Mouse (Mus musculus): ENCODE data around the gene Pald1. TPM values are rescaled to one million over a fixed set of nuclear protein-coding genes. Genes with fewer than 3 reads are reported as not detected.

Gene Pald1
- polyA plus RNA-seq, 1 experiment, result 36.0 TPM

DNA sequence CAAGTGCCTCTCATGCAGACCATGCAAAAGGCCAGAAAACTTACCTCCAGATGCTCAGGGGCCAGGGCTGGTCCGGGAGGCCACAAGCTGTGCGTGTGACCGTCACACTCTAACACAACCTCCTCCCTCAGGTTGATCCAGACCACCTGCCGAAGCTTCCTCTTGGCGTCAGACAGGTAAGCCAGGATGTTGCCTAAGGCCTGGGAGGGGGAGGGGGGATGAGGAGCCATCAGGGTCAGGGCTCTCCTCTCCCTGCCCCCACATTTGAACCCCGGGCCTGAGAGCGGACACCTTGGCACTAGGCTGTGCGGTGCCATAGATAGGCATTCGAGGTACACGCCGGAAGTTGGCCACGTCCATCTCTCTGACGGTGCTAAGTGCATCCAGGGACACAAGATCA, 40.6 kb downstream of the Pald1 start:
- Histone ChIP-seq H3K36me3 (ENCODE audit: control insufficient read depth, insufficient read depth, low read length, poor library complexity, severe bottlenecking) (peaks cover 13% of the 10 kb centered on the region), H3K4me1 (ENCODE audit: control insufficient read depth, insufficient read depth, low read length) (peaks cover 6% of the 10 kb centered on the region), H3K27me3 (ENCODE audit: control insufficient read depth, insufficient read depth, low read length, poor library complexity, severe bottlenecking) (no peaks in the 10 kb centered on the region), H3K9me3 (replicated peaks; ENCODE audit: control insufficient read depth, insufficient read depth, low read length, poor library complexity, severe bottlenecking) (no peaks in the 10 kb centered on the region), H3K27ac (ENCODE audit: insufficient read depth, low read length) (no peak overlapping the region), H3K9ac (ENCODE audit: low read depth, poor library complexity, severe bottlenecking) (no peak overlapping the region), H3K4me3 (ENCODE audit: low read depth, low read length) (no peak overlapping the region)
- TF ChIP-seq CTCF (IDR thresholded peaks at IDR 0.05; ENCODE audit: low read depth, low read length) (no peak), EP300 (IDR thresholded peaks at IDR 0.05; ENCODE audit: insufficient read depth, low read depth, low read length) (no peak), POLR2A (IDR thresholded peaks at IDR 0.05; ENCODE audit: insufficient read depth, low read length) (no peak)

DNA sequence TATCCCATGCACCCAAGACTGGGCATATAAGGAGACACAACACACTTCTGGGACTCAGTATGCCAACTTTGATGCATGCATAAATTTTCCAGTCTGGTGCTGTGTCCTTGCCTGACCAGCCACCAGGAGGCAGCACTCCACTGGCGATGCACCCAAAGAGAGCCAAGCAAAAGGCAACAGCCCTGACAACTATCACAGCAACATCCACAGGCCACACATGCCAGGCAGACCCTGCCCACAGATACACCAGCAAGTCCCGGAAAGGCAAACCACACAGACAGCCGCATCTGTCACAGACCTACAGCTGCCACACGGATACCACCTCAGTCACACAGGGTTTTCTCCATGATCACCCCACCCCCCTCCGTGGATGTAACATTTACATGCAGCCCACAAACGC, 41.8 kb downstream of the Pald1 start:
- no peak overlapping the region for H3K27ac ChIP-seq (ENCODE audit: insufficient read depth, low read length)
- H3K36me3 ChIP-seq (ENCODE audit: control insufficient read depth, insufficient read depth, low read length, poor library complexity, severe bottlenecking), result peaks cover 9% of the 10 kb centered on the region
- H3K9me3 ChIP-seq (replicated peaks; ENCODE audit: control insufficient read depth, insufficient read depth, low read length, poor library complexity, severe bottlenecking), result no peaks in the 10 kb centered on the region
- peaks cover 6% of the 10 kb centered on the region for H3K4me1 ChIP-seq (ENCODE audit: control insufficient read depth, insufficient read depth, low read length)
- no peaks in the 10 kb centered on the region for H3K27me3 ChIP-seq (ENCODE audit: control insufficient read depth, insufficient read depth, low read length, poor library complexity, severe bottlenecking)
- H3K4me3 ChIP-seq (ENCODE audit: low read depth, low read length), result no peak overlapping the region
- no peak overlapping the region for H3K9ac ChIP-seq (ENCODE audit: low read depth, poor library complexity, severe bottlenecking)
- no peak for TF ChIP-seq EP300 (IDR thresholded peaks at IDR 0.05; ENCODE audit: insufficient read depth, low read depth, low read length)
- TF ChIP-seq CTCF (IDR thresholded peaks at IDR 0.05; ENCODE audit: low read depth, low read length), result peak; percentile 99
- TF ChIP-seq POLR2A (IDR thresholded peaks at IDR 0.05; ENCODE audit: insufficient read depth, low read length), result no peak

DNA sequence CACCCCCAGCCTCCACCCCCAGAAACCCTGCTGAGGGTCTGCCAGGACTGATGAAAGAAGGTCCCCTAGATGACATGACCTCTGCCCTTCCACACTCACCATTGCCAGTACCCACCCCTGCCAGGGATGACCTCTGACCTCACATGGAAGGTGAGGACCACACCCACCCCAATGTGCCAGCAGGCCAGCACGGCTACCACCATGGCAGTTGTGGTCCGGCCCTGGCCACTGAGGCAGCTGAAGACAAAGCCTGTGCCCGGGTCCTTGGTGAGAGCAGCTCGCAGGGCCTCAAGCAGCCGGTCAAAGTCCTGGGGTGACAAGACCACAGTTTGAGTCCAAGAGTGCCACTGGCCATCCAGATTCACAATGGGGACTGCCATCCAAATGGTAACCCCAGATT, 42.3 kb downstream of the Pald1 start:
- H3K27me3 ChIP-seq (ENCODE audit: control insufficient read depth, insufficient read depth, low read length, poor library complexity, severe bottlenecking), result no peaks in the 10 kb centered on the region
- H3K4me1 ChIP-seq (ENCODE audit: control insufficient read depth, insufficient read depth, low read length), result peaks cover 4% of the 10 kb centered on the region
- no peak overlapping the region for H3K9ac ChIP-seq (ENCODE audit: low read depth, poor library complexity, severe bottlenecking)
- no peak overlapping the region for H3K27ac ChIP-seq (ENCODE audit: insufficient read depth, low read length)
- H3K36me3 ChIP-seq (ENCODE audit: control insufficient read depth, insufficient read depth, low read length, poor library complexity, severe bottlenecking), result peaks cover 9% of the 10 kb centered on the region
- no peaks in the 10 kb centered on the region for H3K9me3 ChIP-seq (replicated peaks; ENCODE audit: control insufficient read depth, insufficient read depth, low read length, poor library complexity, severe bottlenecking)
- TF ChIP-seq EP300 (IDR thresholded peaks at IDR 0.05; ENCODE audit: insufficient read depth, low read depth, low read length) (no peak), POLR2A (IDR thresholded peaks at IDR 0.05; ENCODE audit: insufficient read depth, low read length) (no peak), CTCF (IDR thresholded peaks at IDR 0.05; ENCODE audit: low read depth, low read length) (no peak)
- no peak overlapping the region for H3K4me3 ChIP-seq (ENCODE audit: low read depth, low read length)

DNA sequence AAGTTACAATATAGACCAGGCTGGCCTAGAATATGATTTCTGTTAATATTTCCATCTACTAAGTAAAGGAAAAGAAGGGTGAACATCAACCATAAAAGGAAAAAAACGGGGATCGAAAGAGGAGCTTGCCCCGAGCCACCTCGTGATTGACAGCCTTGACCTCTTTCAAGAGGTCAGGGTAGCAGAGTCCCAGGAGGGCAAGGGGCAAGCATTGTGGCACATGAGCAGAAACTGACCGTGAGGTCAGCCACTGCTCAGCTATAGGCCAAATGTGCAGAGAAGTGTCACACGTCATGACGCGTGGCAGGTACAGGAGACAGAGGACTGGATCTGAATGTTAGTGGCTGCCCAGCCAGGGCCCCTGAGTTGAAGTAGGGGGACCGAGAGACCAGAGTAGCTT, 43.1 kb downstream of the Pald1 start:
- peaks cover 12% of the 10 kb centered on the region for H3K36me3 ChIP-seq (ENCODE audit: control insufficient read depth, insufficient read depth, low read length, poor library complexity, severe bottlenecking)
- peaks cover 3% of the 10 kb centered on the region for H3K4me1 ChIP-seq (ENCODE audit: control insufficient read depth, insufficient read depth, low read length)
- H3K27me3 ChIP-seq (ENCODE audit: control insufficient read depth, insufficient read depth, low read length, poor library complexity, severe bottlenecking), result no peaks in the 10 kb centered on the region
- H3K9ac ChIP-seq (ENCODE audit: low read depth, poor library complexity, severe bottlenecking), result no peak overlapping the region
- no peak for TF ChIP-seq CTCF (IDR thresholded peaks at IDR 0.05; ENCODE audit: low read depth, low read length)
- H3K27ac ChIP-seq (ENCODE audit: insufficient read depth, low read length), result no peak overlapping the region
- no peak overlapping the region for H3K4me3 ChIP-seq (ENCODE audit: low read depth, low read length)
- H3K9me3 ChIP-seq (replicated peaks; ENCODE audit: control insufficient read depth, insufficient read depth, low read length, poor library complexity, severe bottlenecking), result no peaks in the 10 kb centered on the region

DNA sequence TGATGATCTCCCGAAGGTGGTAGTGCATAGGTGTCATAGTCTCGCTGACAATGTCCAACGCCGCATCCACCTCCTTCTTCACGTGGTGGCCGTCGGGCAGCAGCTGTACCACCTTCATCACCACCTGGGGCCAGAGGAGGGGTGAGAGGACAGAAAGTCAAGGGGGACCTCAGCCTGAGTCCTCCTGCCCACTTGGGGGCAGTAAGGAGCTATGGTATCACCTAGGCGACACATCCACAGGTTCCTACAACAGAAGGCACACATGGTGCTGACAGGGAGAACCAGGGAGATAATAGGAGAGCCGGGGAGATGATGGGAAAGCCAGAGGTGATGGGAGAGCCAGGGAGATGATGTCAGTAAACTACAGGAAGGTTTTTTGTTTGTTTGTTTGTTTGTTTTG, 44.1 kb downstream of the Pald1 start:
- no peak overlapping the region for H3K9ac ChIP-seq (ENCODE audit: low read depth, poor library complexity, severe bottlenecking)
- H3K4me3 ChIP-seq (ENCODE audit: low read depth, low read length), result no peak overlapping the region
- no peak overlapping the region for H3K27ac ChIP-seq (ENCODE audit: insufficient read depth, low read length)
- peaks cover 9% of the 10 kb centered on the region for H3K36me3 ChIP-seq (ENCODE audit: control insufficient read depth, insufficient read depth, low read length, poor library complexity, severe bottlenecking)
- TF ChIP-seq POLR2A (IDR thresholded peaks at IDR 0.05; ENCODE audit: insufficient read depth, low read length) (no peak), CTCF (IDR thresholded peaks at IDR 0.05; ENCODE audit: low read depth, low read length) (peak; percentile 71)
- peaks cover 3% of the 10 kb centered on the region for H3K4me1 ChIP-seq (ENCODE audit: control insufficient read depth, insufficient read depth, low read length)
- no peaks in the 10 kb centered on the region for H3K9me3 ChIP-seq (replicated peaks; ENCODE audit: control insufficient read depth, insufficient read depth, low read length, poor library complexity, severe bottlenecking)
- H3K27me3 ChIP-seq (ENCODE audit: control insufficient read depth, insufficient read depth, low read length, poor library complexity, severe bottlenecking), result no peaks in the 10 kb centered on the region

DNA sequence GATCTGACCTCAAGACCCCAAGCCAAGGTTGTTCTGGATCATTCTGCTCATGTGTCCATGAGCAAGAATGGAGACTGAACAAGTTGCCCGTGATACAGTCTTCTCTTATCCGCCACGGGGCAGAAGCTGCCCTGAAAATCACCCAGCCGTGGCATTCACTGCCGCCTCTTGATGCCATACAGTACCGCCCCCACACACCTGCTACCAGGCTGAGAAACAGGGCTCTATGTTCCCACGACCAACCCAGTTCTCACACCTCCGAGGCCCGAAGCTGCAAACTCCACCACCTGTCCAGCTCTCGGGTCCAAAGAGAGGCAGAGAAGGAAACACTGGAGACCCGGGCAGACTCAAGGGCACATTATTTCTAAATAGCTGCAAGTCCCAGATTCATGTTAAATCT, 45.7 kb downstream of the Pald1 start:
- Histone ChIP-seq H3K9me3 (replicated peaks; ENCODE audit: control insufficient read depth, insufficient read depth, low read length, poor library complexity, severe bottlenecking) (no peaks in the 10 kb centered on the region), H3K4me3 (ENCODE audit: low read depth, low read length) (no peak overlapping the region), H3K4me1 (ENCODE audit: control insufficient read depth, insufficient read depth, low read length) (no peaks in the 10 kb centered on the region), H3K27me3 (ENCODE audit: control insufficient read depth, insufficient read depth, low read length, poor library complexity, severe bottlenecking) (no peaks in the 10 kb centered on the region), H3K27ac (ENCODE audit: insufficient read depth, low read length) (no peak overlapping the region), H3K9ac (ENCODE audit: low read depth, poor library complexity, severe bottlenecking) (no peak overlapping the region), H3K36me3 (ENCODE audit: control insufficient read depth, insufficient read depth, low read length, poor library complexity, severe bottlenecking) (peaks cover 18% of the 10 kb centered on the region)
- no peak for TF ChIP-seq POLR2A (IDR thresholded peaks at IDR 0.05; ENCODE audit: insufficient read depth, low read length)
- no peak for TF ChIP-seq EP300 (IDR thresholded peaks at IDR 0.05; ENCODE audit: insufficient read depth, low read depth, low read length)
- TF ChIP-seq CTCF (IDR thresholded peaks at IDR 0.05; ENCODE audit: low read depth, low read length), result no peak

All from ES-Bruce4 (cell line).